Mouse (Mus musculus): ENCODE results near the gene Elf4.

DNA sequence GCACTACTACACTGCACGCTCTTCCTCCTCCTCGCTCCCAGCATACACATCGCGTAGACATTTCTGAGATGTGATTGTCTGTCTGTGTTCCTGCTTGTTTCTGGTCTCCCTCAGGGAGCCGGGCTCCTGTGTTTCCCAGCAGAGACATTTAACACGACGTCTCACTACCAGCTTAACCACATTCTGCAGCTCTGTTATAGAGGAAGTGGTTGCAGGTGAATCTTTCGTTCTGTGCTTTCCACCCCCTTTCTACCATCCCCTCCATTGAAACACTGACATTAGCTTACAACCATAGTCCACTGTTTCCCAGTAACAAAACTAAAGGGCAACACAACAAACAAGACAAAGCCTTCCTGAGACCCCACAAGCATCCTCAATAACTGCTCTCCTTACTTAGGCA lies 30.8 kb upstream of the Elf4 start:
- TF ChIP-seq CTCF (IDR thresholded peaks at IDR 0.05) (no peak), POLR2A (IDR thresholded peaks at IDR 0.05; ENCODE audit: insufficient read depth, low read depth, low read length) (no peak), EP300 (IDR thresholded peaks at IDR 0.05; ENCODE audit: insufficient read depth, low read depth, low read length) (no peak)
